Mouse (Mus musculus) heart, postnatal 0 days (tissue): ENCODE measurements around the gene Abr. TPM values are rescaled to one million over a fixed set of nuclear protein-coding genes. Genes with fewer than 3 reads are reported as not detected.

Source experiments
- ATAC-seq: fragments of 200-750 bp; cut with Nextera tagmentation; 2 replicates; pipeline ENCODE4 v1.8.0; 2017; ENCODE audit warnings: low read depth, moderate number of reproducible peaks, moderate library complexity; ENCODE audit not compliant: insufficient read depth
- DNase-seq: peaks from one replicate; pipeline ENCODE4 v3.0.0-alpha.2; 2016; ENCODE audit warnings: low spot score
- H3K27ac ChIP-seq: fragments of 300-500 bp; sonication (generic); 2 replicates; pipeline ENCODE4 v1.5.1; 2014; ENCODE audit warnings: low read depth, mild to moderate bottlenecking
- H3K27me3 ChIP-seq: fragments of 300-500 bp; sonication (generic); 2 replicates; pipeline ENCODE4 v1.6.1; 2014; ENCODE audit warnings: low read length, mixed read lengths; ENCODE audit not compliant: control insufficient read depth, insufficient read depth
- H3K36me3 ChIP-seq: fragments of 300-500 bp; sonication (generic); replicated peaks from 2 replicates; pipeline ENCODE4 v1.6.1; 2014; ENCODE audit warnings: low read length, mixed read lengths; ENCODE audit not compliant: control insufficient read depth, insufficient read depth
- H3K4me1 ChIP-seq: fragments of 300-500 bp; sonication (generic); 2 replicates; pipeline ENCODE4 v1.6.1; 2014; ENCODE audit warnings: antibody characterized with exemption; ENCODE audit not compliant: control insufficient read depth, insufficient read depth
- H3K4me2 ChIP-seq: fragments of 300-500 bp; sonication (generic); 2 replicates; pipeline ENCODE4 v1.6.1; 2014; ENCODE audit warnings: low read depth, mild to moderate bottlenecking, low read length, moderate library complexity
- H3K4me3 ChIP-seq: fragments of 300-500 bp; sonication (generic); 2 replicates; pipeline ENCODE4 v1.5.1; 2014; ENCODE audit warnings: low read depth, low read length
- H3K9ac ChIP-seq: fragments of 300-500 bp; sonication (generic); replicated peaks from 2 replicates; pipeline ENCODE4 v1.6.1; 2014; ENCODE audit warnings: low read depth, low read length, mixed read lengths
- H3K9me3 ChIP-seq: fragments of 300-500 bp; sonication (generic); replicated peaks from 2 replicates; pipeline ENCODE4 v1.6.1; 2016; ENCODE audit warnings: low read length; ENCODE audit not compliant: control insufficient read depth
- CTCF ChIP-seq: IDR thresholded peaks from 2 replicates; pipeline ENCODE4 v1.5.1; 2016; ENCODE audit warnings: antibody characterized with exemption, control low read depth, low read depth
- EP300 ChIP-seq: IDR thresholded peaks from 2 replicates; pipeline ENCODE4 v1.6.1; 2016; ENCODE audit warnings: antibody characterized with exemption, low read depth
- WGBS: fragments of 180-500 bp; shearing (Covaris S2); extraction: QIAGEN DNeasy Blood & Tissue Kit; methylation state at CpG from one replicate; pipeline ENCODE4 v1.1.7; 2014; 5-methylcytosine and 5-hydroxymethylcytosine counted together
- polyA plus RNA-seq: library from polyadenylated mRNA; unstranded; fragments of >200 nt; fragmentation: Nextera tagmentation; extraction: Ambion mirVana; gene quantifications from 2 replicates; pipeline ENCODE4 v1.2.1, GENCODE M21; 2015
- total RNA-seq: library from RNA; depleted of rRNA; stranded (reverse); fragments of >200 nt; gene quantifications from 2 replicates; pipeline ENCODE4 v1.2.3, GENCODE M21; 2014; ENCODE audit warnings: low replicate concordance

Gene Abr
- total and polyA plus RNA-seq, 2 experiments from 2014 or later = 14.1 to 48.9 TPM

- TF ChIP-seq EP300 (no peak), CTCF (no peak)
- H3K9me3 ChIP-seq = peaks cover 3% of the 10 kb centered on the region; the same call in 1 of the 2 replicates
- no peaks in the 10 kb centered on the region for H3K36me3 ChIP-seq
- no peak overlapping the region for H3K4me2 ChIP-seq
- no peak for ATAC-seq
- H3K9ac ChIP-seq = no peak overlapping the region
- H3K4me1 ChIP-seq = peaks cover 6% of the 10 kb centered on the region; the same call in 1 of the 2 replicates
- H3K27me3 ChIP-seq = 0 out of 2 replicates have a peak, but pooled peaks cover 5% of the 10 kb centered on the region
- H3K4me3 ChIP-seq = no peak overlapping the region
- 66% methylated on average over 2 of the region's 2 CpGs for WGBS
- no peak for DNase-seq
- H3K27ac ChIP-seq = no peak overlapping the region
These were observed 7.9 kb upstream of the Abr start for GRCm38 (mm10) chr11:76630023-76630422.

- no peak overlapping the region for H3K27ac ChIP-seq
- H3K36me3 ChIP-seq = no peaks in the 10 kb centered on the region
- ATAC-seq = no peak
- no peak overlapping the region for H3K4me3 ChIP-seq
- H3K9me3 ChIP-seq = peaks cover 3% of the 10 kb centered on the region; the same call in 1 of the 2 replicates
- H3K4me2 ChIP-seq = no peak overlapping the region
- peaks cover 8% of the 10 kb centered on the region; the same call in 1 of the 2 replicates for H3K4me1 ChIP-seq
- 22% methylated on average over 5 of the region's 5 CpGs for WGBS
- peaks cover 12% of the 10 kb centered on the region; the same call in 1 of the 2 replicates for H3K27me3 ChIP-seq
- TF ChIP-seq CTCF = no peak
- no peak overlapping the region for H3K9ac ChIP-seq
- peak; percentile 32 for DNase-seq
These were observed 6.5 kb upstream of the Abr start for GRCm38 (mm10) chr11:76628613-76629012.

GRCm38 (mm10) chr11:76624881-76625280 is 2.8 kb upstream of the Abr start:
- Histone ChIP-seq H3K9ac (no peak overlapping the region), H3K4me3 (no peak overlapping the region), H3K27ac (no peak overlapping the region), H3K4me1 (peaks cover 18% of the 10 kb centered on the region; the same call in 1 of the 2 replicates), H3K4me2 (no peak overlapping the region), H3K36me3 (no peaks in the 10 kb centered on the region), H3K27me3 (peaks cover 34% of the 10 kb centered on the region), H3K9me3 (peaks cover 3% of the 10 kb centered on the region; the same call in 1 of the 2 replicates)
- WGBS = 85% methylated on average over 3 of the region's 3 CpGs
- ATAC-seq = no peak
- DNase-seq = no peak
- TF ChIP-seq CTCF (no peak), EP300 (no peak)

- DNase-seq = no peak
- no peak for ATAC-seq
- Histone ChIP-seq H3K4me3 (peak overlapping the region; percentile 73; the same call in 1 of the 2 replicates), H3K4me2 (peak overlapping the region; percentile 84), H3K27ac (no peak overlapping the region), H3K9ac (no peak overlapping the region), H3K36me3 (no peaks in the 10 kb centered on the region), H3K4me1 (peaks cover 18% of the 10 kb centered on the region; the same call in 1 of the 2 replicates), H3K9me3 (peaks cover 3% of the 10 kb centered on the region; the same call in 1 of the 2 replicates), H3K27me3 (peaks cover 34% of the 10 kb centered on the region)
- TF ChIP-seq EP300 (no peak), CTCF (no peak)
- WGBS = 65% methylated on average over 10 of the region's 10 CpGs
These were observed 2.0 kb upstream of the Abr start for GRCm38 (mm10) chr11:76624071-76624470.

GRCm38 (mm10) chr11:76623206-76623961 is 1.3 kb upstream of the Abr start:
- DNase-seq (peak; percentile 29), ATAC-seq (peak; percentile 84)
- whole genome bisulfite sequencing = 2% methylated on average over 66 of the region's 72 CpGs
- Histone ChIP-seq H3K27ac (no peak overlapping the region), H3K4me2 (peak overlapping the region; percentile 84), H3K4me1 (peaks cover 15% of the 10 kb centered on the region; the same call in 1 of the 2 replicates), H3K27me3 (peaks cover 34% of the 10 kb centered on the region), H3K9ac (peak overlapping the region; percentile 57), H3K36me3 (no peaks in the 10 kb centered on the region), H3K4me3 (peak overlapping the region; percentile 73), H3K9me3 (peaks cover 3% of the 10 kb centered on the region; the same call in 1 of the 2 replicates)
- TF ChIP-seq EP300 = no peak
- no peak for TF ChIP-seq CTCF
